Mouse (Mus musculus): ENCODE measurements around the gene Hat1. TPM values are rescaled to one million over a fixed set of nuclear protein-coding genes. Genes with fewer than 3 reads are reported as not detected.

Hat1 gene
- polyA plus RNA-seq, 1 experiment from 2014 or later = 41.6 TPM

- Histone ChIP-seq H3K36me3 (ENCODE audit: control insufficient read depth, insufficient read depth, low read length) (no peaks in the 10 kb centered on the region), H3K4me3 (ENCODE audit: low read depth, low read length) (peak within 1 kb of the TSS; percentile 59), H3K9ac (replicated peaks; ENCODE audit: low read depth, low read length) (peak within 1 kb of the TSS; percentile 57), H3K4me1 (ENCODE audit: control insufficient read depth, insufficient read depth, low read length) (no peaks in the 10 kb centered on the region), H3K4me2 (ENCODE audit: low read depth, low read length) (peak within 1 kb of the TSS; percentile 83), H3K27me3 (ENCODE audit: control insufficient read depth, insufficient read depth, low read length) (0 out of 2 replicates have a peak, but pooled peaks cover 3% of the 10 kb centered on the region), H3K9me3 (ENCODE audit: control insufficient read depth, low read length) (no peaks in the 10 kb centered on the region), H3K27ac (ENCODE audit: low read depth, low read length) (peak within 1 kb of the TSS; percentile 40; the same call in 1 of the 2 replicates)
- ATAC-seq (ENCODE audit: low read depth) = peak; percentile 98
- under 1% methylated on average over 61 of the region's 61 CpGs for WGBS
Observed at GRCm38 (mm10) chr2:71453161-71453916, 64.6 kb downstream of the Hat1 start, which contains the start of gene Metap1d. Gene Metap1d, plus strand, starts transcription at chr2:71453276.

- ATAC-seq (ENCODE audit: low read depth) = no peak
- H3K27me3 ChIP-seq (ENCODE audit: control insufficient read depth, insufficient read depth, low read length) = 0 out of 2 replicates have a peak, but pooled peaks cover 3% of the 10 kb centered on the region
- H3K4me2 ChIP-seq (ENCODE audit: low read depth, low read length) = peak overlapping the region; percentile 83
- no peaks in the 10 kb centered on the region for H3K4me1 ChIP-seq (ENCODE audit: control insufficient read depth, insufficient read depth, low read length)
- 49% methylated on average over 4 of the region's 4 CpGs for WGBS
- no peaks in the 10 kb centered on the region for H3K9me3 ChIP-seq (ENCODE audit: control insufficient read depth, low read length)
- H3K27ac ChIP-seq (ENCODE audit: low read depth, low read length) = no peak overlapping the region
- no peaks in the 10 kb centered on the region for H3K36me3 ChIP-seq (ENCODE audit: control insufficient read depth, insufficient read depth, low read length)
- H3K4me3 ChIP-seq (ENCODE audit: low read depth, low read length) = peak overlapping the region; percentile 59
- H3K9ac ChIP-seq (replicated peaks; ENCODE audit: low read depth, low read length) = peak overlapping the region; percentile 57; the same call in 1 of the 2 replicates
Observed at GRCm38 (mm10) chr2:71453917-71454260, 65.1 kb downstream of the Hat1 start.

- ATAC-seq (ENCODE audit: low read depth) = no peak
- 63% methylated on average over 13 of the region's 13 CpGs for WGBS
- no peak overlapping the region for H3K9ac ChIP-seq (replicated peaks; ENCODE audit: low read depth, low read length)
- no peak overlapping the region for H3K4me3 ChIP-seq (ENCODE audit: low read depth, low read length)
- H3K4me1 ChIP-seq (ENCODE audit: control insufficient read depth, insufficient read depth, low read length) = no peaks in the 10 kb centered on the region
- no peak overlapping the region for H3K27ac ChIP-seq (ENCODE audit: low read depth, low read length)
- H3K27me3 ChIP-seq (ENCODE audit: control insufficient read depth, insufficient read depth, low read length) = no peaks in the 10 kb centered on the region
- no peaks in the 10 kb centered on the region for H3K36me3 ChIP-seq (ENCODE audit: control insufficient read depth, insufficient read depth, low read length)
- H3K4me2 ChIP-seq (ENCODE audit: low read depth, low read length) = no peak overlapping the region
- H3K9me3 ChIP-seq (ENCODE audit: control insufficient read depth, low read length) = no peaks in the 10 kb centered on the region
Observed at GRCm38 (mm10) chr2:71458624-71459023, 69.9 kb downstream of the Hat1 start.

- Histone ChIP-seq H3K9ac (replicated peaks; ENCODE audit: low read depth, low read length) (no peak overlapping the region), H3K27ac (ENCODE audit: low read depth, low read length) (no peak overlapping the region), H3K4me1 (ENCODE audit: control insufficient read depth, insufficient read depth, low read length) (no peaks in the 10 kb centered on the region), H3K36me3 (ENCODE audit: control insufficient read depth, insufficient read depth, low read length) (no peaks in the 10 kb centered on the region), H3K9me3 (ENCODE audit: control insufficient read depth, low read length) (no peaks in the 10 kb centered on the region), H3K27me3 (ENCODE audit: control insufficient read depth, insufficient read depth, low read length) (no peaks in the 10 kb centered on the region), H3K4me2 (ENCODE audit: low read depth, low read length) (no peak overlapping the region), H3K4me3 (ENCODE audit: low read depth, low read length) (no peak overlapping the region)
- ATAC-seq (ENCODE audit: low read depth) = no peak
- WGBS = 84% methylated on average over 1 of the region's 1 CpGs
Observed at GRCm38 (mm10) chr2:71459659-71460058, 70.9 kb downstream of the Hat1 start.

- 73% methylated on average over 6 of the region's 6 CpGs for WGBS
- H3K27ac ChIP-seq (ENCODE audit: low read depth, low read length) = no peak overlapping the region
- no peaks in the 10 kb centered on the region for H3K27me3 ChIP-seq (ENCODE audit: control insufficient read depth, insufficient read depth, low read length)
- ATAC-seq (ENCODE audit: low read depth) = no peak
- H3K36me3 ChIP-seq (ENCODE audit: control insufficient read depth, insufficient read depth, low read length) = no peaks in the 10 kb centered on the region
- no peak overlapping the region for H3K4me3 ChIP-seq (ENCODE audit: low read depth, low read length)
- no peaks in the 10 kb centered on the region for H3K4me1 ChIP-seq (ENCODE audit: control insufficient read depth, insufficient read depth, low read length)
- H3K4me2 ChIP-seq (ENCODE audit: low read depth, low read length) = no peak overlapping the region
- no peaks in the 10 kb centered on the region for H3K9me3 ChIP-seq (ENCODE audit: control insufficient read depth, low read length)
- no peak overlapping the region for H3K9ac ChIP-seq (replicated peaks; ENCODE audit: low read depth, low read length)
Observed at GRCm38 (mm10) chr2:71461139-71461538, 72.4 kb downstream of the Hat1 start.

GRCm38 (mm10) chr2:71461589-71461988 lies 72.8 kb downstream of the Hat1 start:
- no peaks in the 10 kb centered on the region for H3K4me1 ChIP-seq (ENCODE audit: control insufficient read depth, insufficient read depth, low read length)
- no peak overlapping the region for H3K27ac ChIP-seq (ENCODE audit: low read depth, low read length)
- WGBS = 70% methylated on average over 7 of the region's 7 CpGs
- H3K4me3 ChIP-seq (ENCODE audit: low read depth, low read length) = no peak overlapping the region
- no peak overlapping the region for H3K9ac ChIP-seq (replicated peaks; ENCODE audit: low read depth, low read length)
- no peak for ATAC-seq (ENCODE audit: low read depth)
- H3K27me3 ChIP-seq (ENCODE audit: control insufficient read depth, insufficient read depth, low read length) = no peaks in the 10 kb centered on the region
- no peaks in the 10 kb centered on the region for H3K36me3 ChIP-seq (ENCODE audit: control insufficient read depth, insufficient read depth, low read length)
- no peak overlapping the region for H3K4me2 ChIP-seq (ENCODE audit: low read depth, low read length)
- H3K9me3 ChIP-seq (ENCODE audit: control insufficient read depth, low read length) = no peaks in the 10 kb centered on the region

- H3K36me3 ChIP-seq (ENCODE audit: control insufficient read depth, insufficient read depth, low read length) = no peaks in the 10 kb centered on the region
- 80% methylated on average over 4 of the region's 4 CpGs for WGBS
- H3K9me3 ChIP-seq (ENCODE audit: control insufficient read depth, low read length) = no peaks in the 10 kb centered on the region
- H3K4me2 ChIP-seq (ENCODE audit: low read depth, low read length) = no peak overlapping the region
- no peak overlapping the region for H3K4me3 ChIP-seq (ENCODE audit: low read depth, low read length)
- ATAC-seq (ENCODE audit: low read depth) = no peak
- H3K27me3 ChIP-seq (ENCODE audit: control insufficient read depth, insufficient read depth, low read length) = no peaks in the 10 kb centered on the region
- H3K4me1 ChIP-seq (ENCODE audit: control insufficient read depth, insufficient read depth, low read length) = no peaks in the 10 kb centered on the region
- H3K27ac ChIP-seq (ENCODE audit: low read depth, low read length) = no peak overlapping the region
- no peak overlapping the region for H3K9ac ChIP-seq (replicated peaks; ENCODE audit: low read depth, low read length)
Observed at GRCm38 (mm10) chr2:71462066-71462465, 73.3 kb downstream of the Hat1 start.

GRCm38 (mm10) chr2:71462553-71462952 lies 73.8 kb downstream of the Hat1 start:
- H3K27me3 ChIP-seq (ENCODE audit: control insufficient read depth, insufficient read depth, low read length) = no peaks in the 10 kb centered on the region
- no peaks in the 10 kb centered on the region for H3K9me3 ChIP-seq (ENCODE audit: control insufficient read depth, low read length)
- 73% methylated on average over 3 of the region's 3 CpGs for WGBS
- no peaks in the 10 kb centered on the region for H3K36me3 ChIP-seq (ENCODE audit: control insufficient read depth, insufficient read depth, low read length)
- H3K4me1 ChIP-seq (ENCODE audit: control insufficient read depth, insufficient read depth, low read length) = no peaks in the 10 kb centered on the region
- no peak overlapping the region for H3K4me2 ChIP-seq (ENCODE audit: low read depth, low read length)
- H3K27ac ChIP-seq (ENCODE audit: low read depth, low read length) = no peak overlapping the region
- ATAC-seq (ENCODE audit: low read depth) = no peak
- H3K4me3 ChIP-seq (ENCODE audit: low read depth, low read length) = no peak overlapping the region
- no peak overlapping the region for H3K9ac ChIP-seq (replicated peaks; ENCODE audit: low read depth, low read length)

GRCm38 (mm10) chr2:71466103-71466502 lies 77.3 kb downstream of the Hat1 start:
- no peak overlapping the region for H3K4me3 ChIP-seq (ENCODE audit: low read depth, low read length)
- no peaks in the 10 kb centered on the region for H3K9me3 ChIP-seq (ENCODE audit: control insufficient read depth, low read length)
- H3K4me1 ChIP-seq (ENCODE audit: control insufficient read depth, insufficient read depth, low read length) = no peaks in the 10 kb centered on the region
- no peaks in the 10 kb centered on the region for H3K27me3 ChIP-seq (ENCODE audit: control insufficient read depth, insufficient read depth, low read length)
- H3K4me2 ChIP-seq (ENCODE audit: low read depth, low read length) = no peak overlapping the region
- ATAC-seq (ENCODE audit: low read depth) = no peak
- H3K36me3 ChIP-seq (ENCODE audit: control insufficient read depth, insufficient read depth, low read length) = no peaks in the 10 kb centered on the region
- WGBS = 12% methylated on average over 5 of the region's 6 CpGs
- H3K27ac ChIP-seq (ENCODE audit: low read depth, low read length) = no peak overlapping the region
- H3K9ac ChIP-seq (replicated peaks; ENCODE audit: low read depth, low read length) = no peak overlapping the region

All from neural tube, embryonic 14.5 days (tissue).